Mouse (Mus musculus) urinary bladder, adult 2 months (tissue): ENCODE results near the gene Mybpc2. TPM values are rescaled to one million over a fixed set of nuclear protein-coding genes. Genes with fewer than 3 reads are reported as not detected.

Experiments used
- DNase-seq: peaks from one replicate; pipeline ENCODE4 v3.0.0; 2022; ENCODE audit warnings: low spot score
- polyA plus RNA-seq: library from polyadenylated mRNA; depleted of rRNA; stranded (reverse); fragments of >200 nt; gene quantifications from 2 replicates; pipeline ENCODE4 v1.2.3, GENCODE M21; 2012

The Mybpc2 gene
- polyA plus RNA-seq, 1 experiment, result 0.69 TPM

GRCm38 (mm10) chr7:44546274-44546673, 21.8 kb upstream of the Mybpc2 start:
- no peak for DNase-seq

DNA sequence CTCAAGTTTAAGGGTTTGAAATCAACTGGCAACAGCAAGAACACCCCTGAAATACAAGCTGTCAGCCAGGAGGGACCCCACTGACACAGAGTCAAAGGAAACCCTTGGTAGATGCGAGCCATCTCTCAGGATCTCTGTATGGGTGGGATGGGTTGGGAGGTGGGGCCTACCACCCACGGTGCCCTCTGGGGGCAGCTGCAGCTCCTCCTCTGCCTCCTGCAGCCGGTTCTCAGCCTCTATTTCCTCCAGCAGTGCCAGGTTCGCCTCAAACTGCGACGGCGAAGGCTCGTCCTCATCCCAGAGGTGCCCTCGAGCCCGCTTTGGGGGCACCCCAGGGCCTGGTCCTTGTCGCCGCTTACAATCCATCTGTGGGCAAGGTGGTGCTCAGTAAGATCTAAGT, 18.6 kb upstream of the Mybpc2 start:
- DNase-seq, result no peak

DNA sequence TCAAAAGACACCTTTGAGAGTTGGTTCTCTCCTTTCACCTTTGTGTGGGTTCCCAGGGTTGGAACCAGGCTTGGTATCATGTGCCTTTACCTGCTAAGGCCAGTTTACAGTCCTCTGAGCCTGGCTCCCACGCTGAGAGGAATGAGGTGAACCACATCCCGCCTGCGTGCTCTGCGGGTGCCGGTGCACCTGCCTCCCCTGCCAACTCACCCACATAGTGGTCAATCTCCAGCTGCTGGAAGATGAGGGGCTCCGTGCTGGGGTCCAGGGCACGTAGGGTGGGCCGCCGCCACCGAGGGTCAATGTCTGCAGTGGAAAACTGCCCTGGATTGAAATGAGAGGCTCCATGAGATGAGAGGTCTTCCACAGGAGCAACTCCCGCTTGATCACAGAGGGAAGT, 18.1 kb upstream of the Mybpc2 start:
- no peak for DNase-seq

GRCm38 (mm10) chr7:44538756-44539624, 14.5 kb upstream of the Mybpc2 start:
- no peak for DNase-seq

DNA sequence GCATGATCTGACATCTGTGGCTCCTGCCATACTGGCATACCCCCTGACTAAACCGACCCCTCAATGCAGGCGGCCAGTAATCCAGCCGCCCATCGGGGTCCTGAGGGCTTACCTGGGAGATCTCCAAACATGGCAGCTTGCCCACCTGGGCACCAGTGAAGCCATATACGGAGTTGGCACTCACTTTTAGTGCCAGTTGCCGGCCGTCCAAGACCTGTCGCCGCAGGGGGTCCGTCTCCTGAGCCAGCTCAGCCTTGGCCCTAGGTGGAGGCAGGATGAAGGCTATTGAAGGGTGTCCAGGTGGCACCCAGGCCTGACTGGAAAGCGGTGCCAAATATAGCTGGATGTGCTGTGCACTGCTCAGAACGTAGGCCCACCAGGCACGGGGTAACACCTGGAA, 13.0 kb upstream of the Mybpc2 start:
- DNase-seq, result no peak

DNA sequence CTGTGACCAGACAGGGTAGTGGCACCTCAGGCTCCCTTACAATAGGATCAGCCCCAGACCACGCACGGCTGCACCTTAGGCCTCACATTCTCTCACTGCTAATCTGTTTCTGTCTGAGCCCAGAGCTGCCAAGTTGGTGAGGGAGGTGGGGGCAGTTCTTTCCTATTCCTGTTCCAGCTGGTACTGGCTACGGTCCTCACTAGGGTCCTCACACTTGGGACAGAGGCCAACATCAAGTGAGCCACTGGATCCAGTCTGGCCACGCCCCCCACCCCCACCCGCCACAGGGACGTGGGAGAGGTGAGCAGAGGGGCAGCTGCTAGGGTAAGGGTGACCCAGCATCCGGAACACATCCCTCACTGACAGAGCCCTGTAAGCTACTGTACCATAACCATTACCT, 12.6 kb upstream of the Mybpc2 start:
- no peak for DNase-seq

DNA sequence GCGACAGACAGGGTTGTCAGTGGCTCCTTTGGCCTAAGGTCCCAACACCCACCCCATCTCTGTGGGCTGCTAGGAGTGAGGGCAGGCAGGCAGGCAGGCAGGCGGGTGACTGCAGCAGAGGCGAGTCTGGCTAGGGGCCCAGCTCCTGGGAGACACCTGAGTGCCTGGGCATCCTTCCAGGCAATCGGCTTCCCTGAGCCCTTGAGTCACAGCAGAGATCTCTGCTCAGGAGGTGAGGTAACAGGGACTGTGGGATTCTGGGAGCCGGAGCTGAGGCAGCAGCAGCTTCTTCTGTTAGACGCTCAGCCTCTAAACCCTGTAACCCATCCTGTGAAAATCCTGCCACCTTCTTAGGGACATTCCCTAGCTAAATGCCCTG, 12.1 kb upstream of the Mybpc2 start:
- DNase-seq, result no peak

- no peak for DNase-seq
Observed at GRCm38 (mm10) chr7:44535657-44536589, 11.5 kb upstream of the Mybpc2 start.

DNA sequence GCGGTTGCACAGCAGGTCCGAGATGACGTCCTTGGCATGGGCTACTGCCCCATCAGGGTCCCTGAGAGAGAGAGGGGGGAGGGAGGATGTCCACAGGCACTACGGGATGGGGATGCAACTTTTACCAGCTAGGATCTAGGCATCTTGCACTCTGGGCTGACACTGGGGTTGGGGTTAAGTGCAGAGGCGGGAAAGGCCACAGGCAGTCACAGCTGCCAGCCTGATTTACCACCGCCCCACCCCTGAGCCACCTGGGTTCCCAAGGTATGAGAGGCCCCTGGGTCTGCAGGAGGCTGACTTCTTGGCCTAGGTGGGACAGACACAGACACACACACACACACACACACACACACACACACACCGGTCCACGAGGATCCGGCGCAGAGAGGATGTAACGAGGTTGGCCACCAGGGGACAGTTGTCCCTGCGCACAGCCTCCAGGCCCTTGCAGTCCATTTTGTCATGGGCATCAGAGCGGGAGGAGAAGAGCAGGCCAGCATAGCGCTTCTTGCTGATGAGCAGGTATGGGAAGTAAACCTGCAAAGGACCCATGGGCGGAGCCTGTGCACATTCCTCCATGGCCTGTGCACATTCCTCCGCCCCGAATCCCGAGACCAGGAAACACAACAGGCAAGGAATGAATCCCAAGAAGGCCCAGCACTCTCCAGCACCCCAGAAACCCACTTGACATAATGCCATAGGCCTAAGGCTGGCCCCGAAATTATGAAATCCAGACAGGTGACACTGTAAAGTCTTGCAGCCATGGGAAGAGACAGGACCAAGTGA, 10.4 kb upstream of the Mybpc2 start:
- no peak for DNase-seq

GRCm38 (mm10) chr7:44534242-44534641, 9.8 kb upstream of the Mybpc2 start:
- no peak for DNase-seq

- DNase-seq, result no peak
Observed at GRCm38 (mm10) chr7:44533746-44534045, 9.2 kb upstream of the Mybpc2 start.

- no peak for DNase-seq
Observed at GRCm38 (mm10) chr7:44532918-44533745, 8.7 kb upstream of the Mybpc2 start.

- no peak for DNase-seq
Observed at GRCm38 (mm10) chr7:44531946-44532732, 7.7 kb upstream of the Mybpc2 start, which contains the start of gene Spib. Gene Spib, minus strand, starts transcription at chr7:44532071.

- DNase-seq, result no peak
Observed at GRCm38 (mm10) chr7:44531207-44531606, 6.8 kb upstream of the Mybpc2 start.

DNA sequence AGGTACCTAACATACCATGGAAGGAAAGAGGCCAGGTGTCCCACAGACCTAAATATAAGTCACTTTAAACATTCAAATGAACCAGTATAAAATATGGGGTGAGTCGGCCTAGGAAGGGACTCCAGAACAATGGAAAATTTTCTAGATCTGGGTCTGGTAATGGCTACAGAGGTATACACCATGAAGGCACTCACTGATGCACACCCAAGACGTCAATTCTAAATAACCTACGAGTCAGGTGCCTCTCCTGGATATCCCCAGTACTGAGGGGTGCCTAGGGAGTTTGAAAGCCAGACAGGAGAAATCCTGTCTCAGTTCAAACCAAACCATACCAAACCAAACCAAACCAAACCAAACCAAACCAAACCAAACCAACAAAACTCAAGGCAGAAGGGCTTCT, 6.1 kb upstream of the Mybpc2 start:
- DNase-seq, result no peak

DNA sequence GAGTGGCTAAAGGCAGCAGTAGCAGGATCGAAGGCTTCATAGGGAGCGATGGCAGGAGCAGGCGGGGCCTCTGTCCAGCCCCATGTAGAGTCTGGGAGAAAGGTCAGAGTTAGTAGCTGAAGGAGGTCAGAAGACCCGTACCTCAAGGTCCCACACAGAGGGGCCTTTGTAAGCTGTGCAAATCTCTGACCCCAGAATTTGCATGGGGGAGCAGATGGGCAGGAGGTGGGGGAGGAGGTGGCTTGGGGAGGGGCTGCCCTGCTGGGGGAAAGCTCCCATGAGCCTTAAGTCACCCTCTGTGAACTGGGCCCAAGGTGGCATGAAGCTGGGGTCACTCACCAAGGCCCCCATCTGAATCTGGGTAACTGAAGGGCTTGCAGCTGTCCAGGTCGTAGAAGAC, 5.1 kb upstream of the Mybpc2 start:
- DNase-seq, result no peak

DNA sequence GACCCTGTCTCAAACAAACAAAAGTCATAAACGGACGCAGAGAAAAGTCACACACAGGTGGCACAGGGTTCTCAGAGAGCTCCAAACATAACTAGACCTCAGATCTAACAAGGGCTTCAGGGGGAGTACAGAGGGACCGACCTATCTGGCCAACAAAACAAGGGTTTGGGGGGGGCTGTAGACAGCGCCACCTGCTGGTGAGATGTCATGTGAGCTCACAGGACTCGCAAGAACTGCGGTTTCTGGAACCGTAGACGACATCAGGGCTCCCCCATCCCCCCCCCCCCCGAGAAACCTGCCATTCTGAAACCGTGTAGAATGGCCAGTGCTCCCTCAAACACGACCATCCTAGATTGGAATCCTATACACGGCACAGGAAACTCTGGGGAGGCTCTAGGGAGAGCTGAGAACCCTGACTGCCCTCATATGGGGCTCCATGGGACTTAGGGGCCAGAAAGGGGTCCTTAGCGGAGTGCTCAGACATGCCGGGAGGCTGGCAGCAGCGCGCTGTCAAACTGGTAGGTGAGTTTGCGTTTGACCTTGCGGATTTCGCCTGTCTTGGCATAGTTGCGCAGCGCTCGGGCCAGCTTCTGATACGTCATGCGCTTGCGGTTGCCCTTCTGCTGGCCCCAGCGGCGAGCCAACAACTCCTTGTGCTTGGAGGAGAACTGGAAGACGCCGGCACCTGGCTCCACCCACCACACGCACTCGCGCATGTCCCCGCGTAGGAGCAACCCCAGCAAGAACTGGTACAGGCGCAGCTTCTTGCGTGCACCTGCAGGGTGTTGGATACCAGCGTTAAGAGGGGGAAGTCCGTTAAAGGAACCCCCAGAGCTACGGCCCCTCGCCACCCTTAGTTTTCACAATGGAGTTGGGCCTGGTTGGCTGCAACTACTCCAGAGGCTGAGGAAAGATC, 3.3 kb upstream of the Mybpc2 start:
- DNase-seq, result no peak

DNA sequence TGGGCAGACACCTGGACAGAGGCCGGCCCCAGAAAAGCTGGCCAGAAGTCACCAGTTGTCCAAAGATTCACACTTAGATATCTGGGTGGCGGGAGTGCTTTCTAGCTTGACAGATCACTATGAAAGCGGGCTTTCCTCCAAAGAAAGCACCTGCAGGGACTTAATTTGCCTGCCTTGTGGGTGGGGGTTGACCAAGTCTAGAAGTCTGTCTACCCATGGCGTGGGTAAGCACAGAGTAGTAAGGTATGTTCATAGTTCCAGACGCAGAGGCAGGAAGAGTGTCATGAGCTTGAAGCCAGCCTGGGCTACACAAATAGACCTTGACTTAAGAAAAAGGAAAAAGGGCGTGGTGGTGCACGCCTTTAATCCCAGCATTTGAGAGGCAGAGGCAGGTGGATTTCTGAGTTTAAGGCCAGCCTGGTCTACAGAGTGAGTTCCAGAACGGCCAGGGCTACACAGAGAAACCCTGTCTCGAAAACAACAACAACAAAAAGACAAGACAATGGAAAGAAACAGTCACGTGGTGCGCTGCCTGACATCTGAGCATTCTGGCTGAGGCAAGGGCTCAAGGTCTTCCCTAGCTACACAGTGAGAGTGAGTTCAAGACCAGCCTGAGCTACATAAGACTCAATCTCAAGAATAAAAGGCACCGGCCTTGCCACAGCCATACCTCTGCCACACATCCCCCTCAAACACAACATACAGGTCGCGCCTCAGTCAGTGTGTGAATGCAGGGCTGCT, 2.1 kb upstream of the Mybpc2 start:
- DNase-seq, result no peak
